Mouse (Mus musculus): ENCODE data around the gene Cd244a.

Gene Cd244a

GRCm38 (mm10) chr1:171648840-171649239 lies 89.8 kb downstream of the Cd244a start:
- DNase-seq (ENCODE audit: low read depth, low spot score) = no peak

GRCm38 (mm10) chr1:171652734-171653133 lies 93.7 kb downstream of the Cd244a start, which contains the start of gene Slamf7:
Gene Slamf7, minus strand, starts transcription at chr1:171653035.
- DNase-seq (ENCODE audit: low read depth, low spot score) = no peak

DNA sequence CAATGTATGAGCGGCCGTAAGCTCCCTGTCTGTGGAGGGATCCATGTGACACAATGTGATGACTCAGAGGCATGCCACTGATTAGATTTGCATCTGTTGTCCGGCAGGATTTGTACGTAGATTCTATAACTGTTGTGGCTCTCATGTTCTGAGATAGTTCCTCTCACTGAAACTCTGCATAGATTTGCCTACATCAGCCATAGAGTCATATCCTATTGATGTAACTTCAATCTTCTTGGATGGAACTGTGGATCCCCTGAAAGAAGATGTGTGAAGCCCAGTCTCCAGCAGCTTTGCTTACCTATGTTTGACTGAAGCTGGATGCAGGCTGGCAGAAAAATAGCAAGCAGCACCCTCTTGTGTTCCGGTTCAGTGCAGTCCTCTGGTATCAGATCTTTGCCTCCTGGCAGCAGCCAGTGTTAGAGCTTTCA lies 99.6 kb downstream of the Cd244a start:
- DNase-seq (ENCODE audit: low read depth, low spot score) = no peak
